In genomic region chr8:71951436-71952161, GRCm38 (mm10) we compare ENCODE assay signal across 8 mouse cellular contexts. TPM values are rescaled to one million over a fixed set of nuclear protein-coding genes. Genes with fewer than 3 reads are reported as not detected.
DNase-seq lines count a peak whose midpoint lies in the region; ATAC-seq and TF ChIP-seq lines count a peak whose summit lies in the region.

No protein-coding gene starts in this region.

- peak overlapping the region; percentile 84 for H3K9ac ChIP-seq in forebrain, embryonic 14.5 days (ENCODE audit: low read length)
- H3K9ac ChIP-seq in kidney, postnatal 0 days (ENCODE audit: low read depth, low read length): peak overlapping the region; percentile 78

- no peak overlapping the region for H3K27ac ChIP-seq in forebrain, embryonic 14.5 days (ENCODE audit: low read depth, low read length)
- H3K27ac ChIP-seq in kidney, postnatal 0 days: peak overlapping the region; percentile 76; the same call in 1 of the 2 replicates

- 14% methylated on average over 14 of the region's 14 CpGs for WGBS in lung, adult 2 months
- WGBS in forebrain, embryonic 14.5 days: 38% methylated on average over 14 of the region's 14 CpGs
- 26% methylated on average over 13 of the region's 14 CpGs for WGBS in kidney, postnatal 0 days

- peak overlapping the region; percentile 46 for H3K4me3 ChIP-seq in lung, adult 2 months (replicated peaks; ENCODE audit: extremely low read depth, low read depth, low read length)
- H3K4me3 ChIP-seq in forebrain, embryonic 14.5 days (ENCODE audit: low read depth, low read length): peak overlapping the region; percentile 65
- peak overlapping the region; percentile 87 for H3K4me3 ChIP-seq in kidney, postnatal 0 days (replicated peaks; ENCODE audit: low read depth, low read length)

- TF ChIP-seq POLR2A in lung, adult 2 months (IDR thresholded peaks at IDR 0.05; ENCODE audit: borderline replicate concordance, extremely low read depth, low read depth, low read length): no peak

- H3K27me3 ChIP-seq in forebrain, embryonic 14.5 days (replicated peaks; ENCODE audit: control insufficient read depth, insufficient read depth, low read length): no peaks in the 10 kb centered on the region
- no peaks in the 10 kb centered on the region for H3K27me3 ChIP-seq in kidney, postnatal 0 days (ENCODE audit: insufficient read depth, low read length)

- TF ChIP-seq CTCF in lung, adult 2 months (IDR thresholded peaks at IDR 0.05; ENCODE audit: insufficient read depth, low read length): no peak
- TF ChIP-seq CTCF in kidney, postnatal 0 days (IDR thresholded peaks at IDR 0.05; ENCODE audit: low read depth): no peak

- H3K9me3 ChIP-seq in forebrain, embryonic 14.5 days (replicated peaks; ENCODE audit: control insufficient read depth, low read length): peaks cover 6% of the 10 kb centered on the region
- no peaks in the 10 kb centered on the region for H3K9me3 ChIP-seq in kidney, postnatal 0 days (replicated peaks; ENCODE audit: low read length)

- no peak for ATAC-seq in forebrain, embryonic 14.5 days
- ATAC-seq in kidney, postnatal 0 days (replicated peaks; ENCODE audit: low FRiP score, low read depth): no peak

- H3K4me1 ChIP-seq in lung, adult 2 months (ENCODE audit: control insufficient read depth, insufficient read depth, low read length): peaks cover 6% of the 10 kb centered on the region
- peaks cover 11% of the 10 kb centered on the region for H3K4me1 ChIP-seq in forebrain, embryonic 14.5 days (ENCODE audit: control insufficient read depth, insufficient read depth, low read length)
- H3K4me1 ChIP-seq in kidney, postnatal 0 days (replicated peaks; ENCODE audit: insufficient read depth, low read length): 0 out of 2 replicates have a peak, but pooled peaks cover 9% of the 10 kb centered on the region

- H3K36me3 ChIP-seq in forebrain, embryonic 14.5 days (ENCODE audit: control insufficient read depth, insufficient read depth, low read length): no peaks in the 10 kb centered on the region
- H3K36me3 ChIP-seq in kidney, postnatal 0 days (ENCODE audit: insufficient read depth, low read length): no peaks in the 10 kb centered on the region

- DNase-seq in lung, adult 2 months: peak; percentile 19
- DNase-seq in lung, adult 18-20 months: no peak
- peak; percentile 5 to 9 for DNase-seq in adrenal gland, postnatal 36 days
- peak; percentile 15 for DNase-seq in forebrain, embryonic 14.5 days (ENCODE audit: low spot score)
- DNase-seq in kidney, postnatal 0 days (ENCODE audit: low spot score): peak; percentile 21
- peak; percentile 47 for DNase-seq in naive thymus-derived CD4-positive, alpha-beta T cell, adult 2 months (ENCODE audit: low read depth)
- no peak for DNase-seq in gastrocnemius, postnatal 36 days
- DNase-seq in spleen, postnatal 36 days (ENCODE audit: low spot score in 2 of 2): no peak

- H3K4me2 ChIP-seq in forebrain, embryonic 14.5 days (ENCODE audit: low read length): peak overlapping the region; percentile 69
- H3K4me2 ChIP-seq in kidney, postnatal 0 days (ENCODE audit: low read length): peak overlapping the region; percentile 58

- intact Hi-C loops in gastrocnemius, postnatal 36 days (cut with DNase I): no loop called here

RNA-seq across cellular contexts. Expression of gene Zfp961, which starts 0.8 kb away (rescaled TPM):
- polyA plus RNA-seq in lung, adult 2 months (2012; rRNA removed): 3.0 and 5.2 TPM in 2 replicates
- 10 to 100 TPM; 16.0 to 23.1 TPM for total RNA-seq in adrenal gland, postnatal 36 days (2021)
- 26.2 and 27.8 TPM in 2 replicates for polyA plus RNA-seq in forebrain, embryonic 14.5 days (2014; fragmentation: Nextera tagmentation; extraction: Ambion mirVana)
- 20.9 and 21.9 TPM in 2 replicates for polyA plus RNA-seq in kidney, postnatal 0 days (2015; fragmentation: Nextera tagmentation; extraction: Ambion mirVana)
- total RNA-seq in gastrocnemius, postnatal 36 days (2021): 1 to 10 TPM; 2.0 to 2.9 TPM

RNA-seq across cellular contexts. Expression of gene Zfp617, which starts 43.2 kb away (rescaled TPM):
- 1.7 and 2.7 TPM in 2 replicates for polyA plus RNA-seq in lung, adult 2 months (2012; rRNA removed)
- 10 to 100 TPM; 31.8 to 35.7 TPM for total RNA-seq in adrenal gland, postnatal 36 days (2021)
- polyA plus RNA-seq in forebrain, embryonic 14.5 days (2014; fragmentation: Nextera tagmentation; extraction: Ambion mirVana): 31.6 and 32.1 TPM in 2 replicates
- 13.6 and 17.3 TPM in 2 replicates for polyA plus RNA-seq in kidney, postnatal 0 days (2015; fragmentation: Nextera tagmentation; extraction: Ambion mirVana)
- 10 to 100 TPM; 15.7 to 19.1 TPM for total RNA-seq in gastrocnemius, postnatal 36 days (2021)

RNA-seq across cellular contexts. Expression of gene Zfp882, which starts 43.2 kb away (rescaled TPM):
- polyA plus RNA-seq in lung, adult 2 months (2012; rRNA removed): 0.57 and 0.96 TPM in 2 replicates
- 1 to 10 TPM; 5.7 to 6.5 TPM for total RNA-seq in adrenal gland, postnatal 36 days (2021)
- polyA plus RNA-seq in forebrain, embryonic 14.5 days (2014; fragmentation: Nextera tagmentation; extraction: Ambion mirVana): 15.4 and 19.7 TPM in 2 replicates
- polyA plus RNA-seq in kidney, postnatal 0 days (2015; fragmentation: Nextera tagmentation; extraction: Ambion mirVana): 4.0 and 4.6 TPM in 2 replicates
- 1 to 10 TPM; 2.1 to 2.6 TPM for total RNA-seq in gastrocnemius, postnatal 36 days (2021)

RNA-seq across cellular contexts. Expression of gene Cyp4f18, which starts 57.8 kb away (rescaled TPM):
- polyA plus RNA-seq in lung, adult 2 months (2012; rRNA removed): 18.2 and 26.4 TPM in 2 replicates
- 1 to 10 TPM; 4.8 to 6.0 TPM for total RNA-seq in adrenal gland, postnatal 36 days (2021)
- polyA plus RNA-seq in forebrain, embryonic 14.5 days (2014; fragmentation: Nextera tagmentation; extraction: Ambion mirVana): 0.12 and 0.23 TPM in 2 replicates
- polyA plus RNA-seq in kidney, postnatal 0 days (2015; fragmentation: Nextera tagmentation; extraction: Ambion mirVana): 1.4 and 1.9 TPM in 2 replicates
- total RNA-seq in gastrocnemius, postnatal 36 days (2021): under 1 TPM in 1 of 2 experiments, not detected in 1; 0.37 TPM

Comparison
In these comparisons a context has a peak if more than half of its experiments do, and no peak if none do; other contexts are left out.
1. DNase-seq: peak in lung, adult 2 months (single experiment), adrenal gland, postnatal 36 days (2 of 2), forebrain, embryonic 14.5 days (single experiment), kidney, postnatal 0 days (single experiment) and naive thymus-derived CD4-positive, alpha-beta T cell, adult 2 months (single experiment); none in lung, adult 18-20 months (0 of 2), gastrocnemius, postnatal 36 days (0 of 2) and spleen, postnatal 36 days (0 of 2).
2. Peak in every context shown above with its lines, with median percentiles within 50 percentile points of each other: H3K4me3 ChIP-seq.